Mouse (Mus musculus) bone marrow, adult 2 months (tissue): ENCODE data around the gene Tom1l2. TPM values are rescaled to one million over a fixed set of nuclear protein-coding genes. Genes with fewer than 3 reads are reported as not detected.

Source experiments
- H3K27ac ChIP-seq: fragments of 200-500 bp; 2 replicates; pipeline ENCODE4 v1.5.1; 2012; ENCODE audit warnings: low read depth, mild to moderate bottlenecking, control low read depth, inconsistent platforms, low read length; ENCODE audit not compliant: control insufficient read depth, poor library complexity, insufficient read depth
- H3K4me1 ChIP-seq: fragments of 200-500 bp; 2 replicates; pipeline ENCODE4 v1.6.1; 2011; ENCODE audit warnings: low read length; ENCODE audit not compliant: control insufficient read depth, insufficient read depth
- H3K4me3 ChIP-seq: fragments of 200-500 bp; replicated peaks from 2 replicates; pipeline ENCODE3; 2011; ENCODE audit warnings: mild to moderate bottlenecking, low read depth, low read length, control low read depth; ENCODE audit not compliant: control insufficient read depth
- CTCF ChIP-seq: fragments of 200-500 bp; IDR thresholded peaks from 2 replicates; pipeline ENCODE4 v1.5.1; 2011; ENCODE audit warnings: low read length, control low read depth; ENCODE audit not compliant: control insufficient read depth, insufficient read depth
- POLR2A ChIP-seq: fragments of 200-500 bp; IDR thresholded peaks from 2 replicates; pipeline ENCODE4 v1.6.1; 2011; ENCODE audit warnings: low read depth, mild to moderate bottlenecking, control low read depth, low read length, borderline replicate concordance; ENCODE audit not compliant: control insufficient read depth
- WGBS: fragments of 180-500 bp; shearing (Covaris S2); methylation state at CpG from one replicate; pipeline ENCODE4 v1.1.7; 2018; 5-methylcytosine and 5-hydroxymethylcytosine counted together
- polyA plus RNA-seq: library from polyadenylated mRNA; stranded (reverse); fragments of >200 nt; gene quantifications from 2 replicates; pipeline ENCODE4 v1.2.4, GENCODE M21; 2011; ENCODE audit warnings: low replicate concordance; ENCODE audit not compliant: missing spikeins, insufficient read depth, insufficient read length

Gene Tom1l2
- polyA plus RNA-seq, 1 experiment = 14.1 TPM

GRCm38 (mm10) chr11:60293683-60294629 lies 58.7 kb downstream of the Tom1l2 start:
- TF ChIP-seq POLR2A (no peak), CTCF (no peak)
- no peak overlapping the region for H3K27ac ChIP-seq
- H3K4me1 ChIP-seq = peaks cover 2% of the 10 kb centered on the region
- WGBS = 80% methylated on average over 6 of the region's 6 CpGs
- no peak overlapping the region for H3K4me3 ChIP-seq

GRCm38 (mm10) chr11:60292718-60293117 lies 60.0 kb downstream of the Tom1l2 start:
- 44% methylated on average over 2 of the region's 2 CpGs for WGBS
- Histone ChIP-seq H3K4me1 (peaks cover 2% of the 10 kb centered on the region), H3K4me3 (no peak overlapping the region), H3K27ac (no peak overlapping the region)
- TF ChIP-seq POLR2A = no peak
- TF ChIP-seq CTCF = peak; percentile 39; the same call in 1 of the 2 replicates

GRCm38 (mm10) chr11:60288980-60289379 lies 63.7 kb downstream of the Tom1l2 start:
- no peak overlapping the region for H3K27ac ChIP-seq
- TF ChIP-seq POLR2A (no peak), CTCF (no peak)
- no peak overlapping the region for H3K4me3 ChIP-seq
- no peaks in the 10 kb centered on the region for H3K4me1 ChIP-seq
- 73% methylated on average over 5 of the region's 5 CpGs for WGBS

GRCm38 (mm10) chr11:60286311-60286710 lies 66.4 kb downstream of the Tom1l2 start:
- Histone ChIP-seq H3K4me1 (no peaks in the 10 kb centered on the region), H3K4me3 (no peak overlapping the region), H3K27ac (no peak overlapping the region)
- 84% methylated on average over 4 of the region's 4 CpGs for WGBS
- TF ChIP-seq CTCF = no peak
- TF ChIP-seq POLR2A = no peak

- H3K4me1 ChIP-seq = no peaks in the 10 kb centered on the region
- H3K27ac ChIP-seq = no peak overlapping the region
These were observed 72.0 kb downstream of the Tom1l2 start for GRCm38 (mm10) chr11:60280429-60281414.

GRCm38 (mm10) chr11:60279483-60279882 lies 73.2 kb downstream of the Tom1l2 start:
- no peak overlapping the region for H3K27ac ChIP-seq
- WGBS = 65% methylated on average over 5 of the region's 5 CpGs
- H3K4me1 ChIP-seq = no peaks in the 10 kb centered on the region
- no peak for TF ChIP-seq POLR2A
- no peak for TF ChIP-seq CTCF
- no peak overlapping the region for H3K4me3 ChIP-seq

More at GRCm38 (mm10) chr11:60280429-60281414, 72.0 kb downstream of the Tom1l2 start:
- WGBS = 81% methylated on average over 11 of the region's 11 CpGs
- H3K4me3 ChIP-seq = no peak overlapping the region
- TF ChIP-seq CTCF (no peak), POLR2A (no peak)

GRCm38 (mm10) chr11:60277771-60278170 lies 74.9 kb downstream of the Tom1l2 start:
- H3K4me1 ChIP-seq = no peaks in the 10 kb centered on the region
- no peak for TF ChIP-seq POLR2A
- no peak for TF ChIP-seq CTCF
- 76% methylated on average over 5 of the region's 5 CpGs for WGBS

GRCm38 (mm10) chr11:60277164-60277740 lies 75.5 kb downstream of the Tom1l2 start:
- Histone ChIP-seq H3K4me3 (no peak overlapping the region), H3K27ac (no peak overlapping the region), H3K4me1 (no peaks in the 10 kb centered on the region)
- no peak for TF ChIP-seq POLR2A
- 87% methylated on average over 8 of the region's 8 CpGs for WGBS

More at GRCm38 (mm10) chr11:60277771-60278170, 74.9 kb downstream of the Tom1l2 start:
- Histone ChIP-seq H3K4me3 (no peak overlapping the region), H3K27ac (no peak overlapping the region)
